Mouse (Mus musculus) ES-E14 (cell line): ENCODE results near the gene Hist1h2bg. TPM values are rescaled to one million over a fixed set of nuclear protein-coding genes. Genes with fewer than 3 reads are reported as not detected.
"Not testable (repeated sequence)": the region's sequence is repeated elsewhere in the genome, so short reads cannot be mapped to it uniquely, and the experiment has no call there.

Experiments
- DNase-seq: peaks from one replicate; pipeline ENCODE4 v3.0.0-alpha.2; 2013; ENCODE audit warnings: low read depth, low spot score
- H3K27ac ChIP-seq: 2 replicates; pipeline ENCODE4 v1.5.1; 2012; ENCODE audit warnings: low read depth, mild to moderate bottlenecking, low read length, moderate library complexity, mixed read lengths; ENCODE audit not compliant: poor library complexity, insufficient read depth, severe bottlenecking
- H3K36me3 ChIP-seq: 2 replicates; pipeline ENCODE4 v1.6.1; 2012; ENCODE audit warnings: mild to moderate bottlenecking, low read length, moderate library complexity, mixed read lengths; ENCODE audit not compliant: control insufficient read depth, poor library complexity, insufficient read depth, severe bottlenecking
- H3K4me1 ChIP-seq, 2 experiments: fragments of 150-350 bp in 1 of 2; sonication (generic) in 1 of 2; 2 replicates each; pipeline ENCODE4 v1.6.1; 2012; ENCODE audit warnings: low read length in 2 of 2, mild to moderate bottlenecking in 1 of 2, mixed read lengths in 1 of 2; ENCODE audit not compliant: control insufficient read depth in 2 of 2, insufficient read depth in 2 of 2, poor library complexity in 1 of 2
- H3K4me3 ChIP-seq, 2 experiments: fragments of 150-350 bp in 1 of 2; sonication (generic) in 1 of 2; 2 replicates each; pipeline ENCODE4 v1.5.1; 2012; ENCODE audit warnings: low read length in 2 of 2, low read depth in 1 of 2, mild to moderate bottlenecking in 1 of 2, mixed read lengths in 1 of 2; ENCODE audit not compliant: insufficient read depth in 1 of 2, poor library complexity in 1 of 2, severe bottlenecking in 1 of 2
- H3K9ac ChIP-seq: 2 replicates; pipeline ENCODE4 v1.6.1; 2012; ENCODE audit warnings: low read depth, mild to moderate bottlenecking, low read length, mixed read lengths; ENCODE audit not compliant: poor library complexity, insufficient read depth, severe bottlenecking
- H3K9me3 ChIP-seq: fragments of 150-350 bp; sonication (generic); 2 replicates; pipeline ENCODE4 v1.6.1; 2012; ENCODE audit warnings: low read depth, mild to moderate bottlenecking, low read length; ENCODE audit not compliant: control insufficient read depth, insufficient read depth
- CHD2 ChIP-seq: IDR thresholded peaks from 2 replicates; pipeline ENCODE4 v1.6.1; 2014; ENCODE audit warnings: mild to moderate bottlenecking, low read depth, low read length, inconsistent platforms
- HCFC1 ChIP-seq: IDR thresholded peaks from 2 replicates; pipeline ENCODE4 v1.6.1; 2012; ENCODE audit warnings: low read length, inconsistent platforms, borderline replicate concordance; ENCODE audit not compliant: insufficient read depth
- MAFK ChIP-seq: IDR thresholded peaks from 2 replicates; pipeline ENCODE4 v1.6.1; 2014; ENCODE audit warnings: mild to moderate bottlenecking, low read depth, low read length, inconsistent platforms; ENCODE audit not compliant: insufficient read depth
- ZC3H11A ChIP-seq: IDR thresholded peaks from 2 replicates; pipeline ENCODE4 v1.6.1; 2012; ENCODE audit warnings: low read depth, mild to moderate bottlenecking, inconsistent platforms, low read length, borderline replicate concordance
- ZNF384 ChIP-seq: IDR thresholded peaks from 2 replicates; pipeline ENCODE4 v1.6.1; 2012; ENCODE audit warnings: low read depth, low read length, inconsistent platforms
- in situ Hi-C, 2 experiments: fragments of 600-800 bp; cut with MboI; formaldehyde crosslinking; loops; one replicate each; pipeline ENCODE4 v1.15.1; 2025; ENCODE audit warnings: low sequenced_read_pairs in 2 of 2, inconsistent platforms in 1 of 2; ENCODE audit not compliant: unreplicated experiment in 2 of 2
- total RNA-seq: library from RNA; depleted of rRNA; stranded (reverse); fragments of 300-350 nt; gene quantifications from 2 replicates; pipeline ENCODE4 v1.2.3, GENCODE M21; 2012

Hist1h2bg gene
- total RNA-seq, 1 experiment, result 2,074 TPM

- Histone ChIP-seq H3K4me1 (peaks cover 0 to 10% of the 10 kb centered on the region in 2 experiments; a peak in 2 of 4 replicates), H3K4me3 (peak overlapping the region in 1 of 2 experiments; percentile 36; a peak in 1 of 4 replicates), H3K27ac (peak overlapping the region; percentile 95; the same call in 1 of the 2 replicates), H3K9ac (no peak overlapping the region; the same call in 1 of the 2 replicates), H3K36me3 (no peaks in the 10 kb centered on the region), H3K9me3 (no peaks in the 10 kb centered on the region)
- in situ Hi-C loops, result no loop called here
- no peak for DNase-seq
- TF ChIP-seq CHD2 (no peak), HCFC1 (no peak), ZNF384 (no peak)
These were observed 13.1 kb downstream of the Hist1h2bg start for GRCm38 (mm10) chr13:23584331-23584730.

GRCm38 (mm10) chr13:23585029-23585441 is 13.8 kb downstream of the Hist1h2bg start:
- no peaks in the 10 kb centered on the region for H3K36me3 ChIP-seq
- no peak for DNase-seq
- H3K27ac ChIP-seq, result peak overlapping the region; percentile 95
- TF ChIP-seq MAFK, result no peak
- peak overlapping the region; percentile 82 for H3K9ac ChIP-seq
- H3K4me3 ChIP-seq, result peak overlapping the region; percentile 36 to 57
- peaks cover 0 to 10% of the 10 kb centered on the region in 2 experiments; a peak in 2 of 4 replicates for H3K4me1 ChIP-seq
- H3K9me3 ChIP-seq, result no peaks in the 10 kb centered on the region
- in situ Hi-C loops, result no loop called here

GRCm38 (mm10) chr13:23585442-23586098 is 14.4 kb downstream of the Hist1h2bg start:
- not testable (repeated sequence) for H3K4me1 ChIP-seq

GRCm38 (mm10) chr13:23586099-23586939 is 15.1 kb downstream of the Hist1h2bg start:
- Histone ChIP-seq H3K27ac (peak overlapping the region; percentile 99), H3K36me3 (no peaks in the 10 kb centered on the region), H3K4me3 (peak overlapping the region; percentile 55 to 65), H3K9me3 (no peaks in the 10 kb centered on the region), H3K9ac (peak overlapping the region; percentile 93), H3K4me1 (peaks cover 0 to 10% of the 10 kb centered on the region in 2 experiments; a peak in 2 of 4 replicates)
- in situ Hi-C loops, result no loop called here
- no peak for DNase-seq
- TF ChIP-seq MAFK (no peak), ZNF384 (peak; percentile 99)

More at GRCm38 (mm10) chr13:23585442-23586098, 14.4 kb downstream of the Hist1h2bg start:
- Histone ChIP-seq H3K27ac (peak overlapping the region; percentile 95), H3K4me3 (peak overlapping the region; percentile 55 to 57), H3K9ac (peak overlapping the region; percentile 82)
- H3K9me3 ChIP-seq, H3K36me3 ChIP-seq, in situ Hi-C loops: not testable (repeated sequence)
- TF ChIP-seq CHD2, result peak; percentile 91
- peak; percentile 45; the same call in 1 of the 2 replicates for TF ChIP-seq HCFC1
- DNase-seq, result peak; percentile 87

GRCm38 (mm10) chr13:23586940-23587225 is 15.7 kb downstream of the Hist1h2bg start:
- in situ Hi-C loops, result no loop called here
- Histone ChIP-seq H3K9me3 (no peaks in the 10 kb centered on the region), H3K9ac (peak overlapping the region; percentile 93), H3K4me1 (peaks cover 0 to 10% of the 10 kb centered on the region in 2 experiments; a peak in 2 of 4 replicates), H3K36me3 (no peaks in the 10 kb centered on the region), H3K27ac (peak overlapping the region; percentile 99; the same call in 1 of the 2 replicates), H3K4me3 (peak overlapping the region; percentile 55 to 65)
- DNase-seq, result no peak
- TF ChIP-seq ZNF384, result no peak
- TF ChIP-seq ZC3H11A, result no peak
- no peak for TF ChIP-seq HCFC1
- TF ChIP-seq MAFK, result no peak
- no peak for TF ChIP-seq CHD2
